Mouse (Mus musculus) liver, embryonic 14.5 days (tissue): ENCODE measurements around the gene Abcg1.

Source experiments
- CTCF ChIP-seq: IDR thresholded peaks from 2 replicates; pipeline ENCODE4 v1.5.1; 2016; ENCODE audit warnings: antibody characterized with exemption, low read depth, control low read depth
- EP300 ChIP-seq: IDR thresholded peaks from 2 replicates; pipeline ENCODE4 v1.6.1; 2016; ENCODE audit warnings: antibody characterized with exemption, low read depth

- TF ChIP-seq CTCF: no peak
- TF ChIP-seq EP300: no peak
Measured at GRCm38 (mm10) chr17:31160291-31160690, 102.8 kb downstream of the Abcg1 start.
